Mouse (Mus musculus) megakaryocyte, embryonic 14.5 days (primary cell): ENCODE results near the gene Gpr153.

Source experiments
- FLI1 ChIP-seq: IDR thresholded peaks from 2 replicates; pipeline ENCODE4 v1.6.1; 2012; ENCODE audit warnings: low read length, inconsistent platforms, mixed read lengths
- GATA1 ChIP-seq: IDR thresholded peaks from 3 replicates; pipeline ENCODE4 v1.6.1; 2012; ENCODE audit warnings: mixed read lengths, low read length, inconsistent platforms, borderline replicate concordance

DNA sequence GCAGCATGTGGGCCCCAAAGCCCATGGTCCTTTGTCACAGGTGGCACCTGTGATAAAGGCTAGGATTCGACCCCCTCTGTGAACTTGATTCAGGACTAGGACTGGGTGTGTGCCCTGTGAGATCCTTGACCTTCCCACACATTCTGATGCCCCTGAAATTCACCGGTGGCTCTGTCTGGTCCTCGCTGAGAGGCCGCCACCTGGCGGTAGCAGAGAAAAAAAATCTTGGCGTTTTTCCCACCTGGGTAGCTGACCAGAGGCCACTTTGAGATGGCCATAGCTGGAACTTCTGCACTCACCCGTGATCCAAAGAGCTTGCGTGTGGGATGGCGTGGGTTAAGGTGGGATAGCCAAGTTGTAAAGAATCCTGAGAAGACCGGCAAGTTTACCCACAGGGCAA, 11.5 kb downstream of the Gpr153 start:
- TF ChIP-seq FLI1: no peak
- no peak for TF ChIP-seq GATA1
